Mouse (Mus musculus): ENCODE data around the gene Sart1.
A peak's percentile ranks its signal among the peaks of the same experiment; 100 is the strongest.

Gene Sart1

GRCm38 (mm10) chr19:5388588-5389242 is at the start of gene Sart1:
Gene Sart1, minus strand, starts transcription at chr19:5388703.
- DNase-seq (ENCODE audit: low spot score): peak; percentile 78

- DNase-seq (ENCODE audit: low spot score): no peak
Measured at GRCm38 (mm10) chr19:5433951-5434350, 45.4 kb upstream of the Sart1 start.

DNA sequence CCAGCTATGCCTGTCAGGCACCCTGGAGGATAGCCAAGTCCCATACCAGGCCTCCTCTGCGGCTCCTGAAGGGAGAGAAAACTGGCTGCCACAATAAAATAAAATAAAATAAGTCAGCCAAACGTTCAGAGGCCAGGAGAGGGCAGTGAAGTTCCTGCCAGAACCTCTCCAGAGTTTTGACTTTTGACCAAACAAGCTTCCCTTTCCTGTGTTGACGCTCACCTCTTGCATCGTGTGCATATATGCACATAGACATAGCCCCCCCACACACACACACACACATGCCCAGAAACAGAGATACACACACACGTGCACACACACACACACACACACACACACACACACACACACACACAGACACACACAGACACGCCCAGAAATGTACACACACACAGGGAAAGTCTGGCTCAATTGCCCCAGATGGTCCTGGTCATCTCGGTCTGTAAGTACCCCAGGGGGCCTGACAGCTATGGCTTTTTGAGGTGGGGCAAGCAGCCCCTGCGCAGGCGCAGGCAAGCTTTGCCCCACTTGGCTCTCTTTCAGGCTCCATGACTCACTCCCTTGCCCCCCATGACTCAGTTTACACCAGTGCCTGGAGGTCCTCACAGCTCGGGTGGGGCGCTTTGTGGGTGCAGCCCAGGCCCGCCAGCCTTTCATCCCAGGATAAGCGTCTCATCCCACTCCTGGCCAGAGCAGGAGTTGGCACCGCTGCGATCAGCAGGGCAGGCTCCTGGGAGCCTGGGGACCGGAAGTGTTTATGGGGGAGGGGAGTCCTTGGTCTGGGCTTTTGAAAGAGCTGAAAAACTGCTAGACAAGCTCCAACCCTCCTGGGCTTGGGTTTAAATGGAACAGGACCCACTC is 44.7 kb upstream of the Sart1 start:
- DNase-seq (ENCODE audit: low spot score): no peak

GRCm38 (mm10) chr19:5431911-5432464 is 43.5 kb upstream of the Sart1 start:
- no peak for DNase-seq (ENCODE audit: low spot score)

- no peak for DNase-seq (ENCODE audit: low spot score)
Measured at GRCm38 (mm10) chr19:5430408-5430807, 41.9 kb upstream of the Sart1 start.

- peak; percentile 49 for DNase-seq (ENCODE audit: low spot score)
Measured at GRCm38 (mm10) chr19:5429806-5430205, 41.3 kb upstream of the Sart1 start.

GRCm38 (mm10) chr19:5429219-5429618 is 40.7 kb upstream of the Sart1 start:
- DNase-seq (ENCODE audit: low spot score): no peak

- no peak for DNase-seq (ENCODE audit: low spot score)
Measured at GRCm38 (mm10) chr19:5428083-5428482, 39.6 kb upstream of the Sart1 start.

GRCm38 (mm10) chr19:5426640-5427290 is 38.3 kb upstream of the Sart1 start:
- DNase-seq (ENCODE audit: low spot score): no peak

DNA sequence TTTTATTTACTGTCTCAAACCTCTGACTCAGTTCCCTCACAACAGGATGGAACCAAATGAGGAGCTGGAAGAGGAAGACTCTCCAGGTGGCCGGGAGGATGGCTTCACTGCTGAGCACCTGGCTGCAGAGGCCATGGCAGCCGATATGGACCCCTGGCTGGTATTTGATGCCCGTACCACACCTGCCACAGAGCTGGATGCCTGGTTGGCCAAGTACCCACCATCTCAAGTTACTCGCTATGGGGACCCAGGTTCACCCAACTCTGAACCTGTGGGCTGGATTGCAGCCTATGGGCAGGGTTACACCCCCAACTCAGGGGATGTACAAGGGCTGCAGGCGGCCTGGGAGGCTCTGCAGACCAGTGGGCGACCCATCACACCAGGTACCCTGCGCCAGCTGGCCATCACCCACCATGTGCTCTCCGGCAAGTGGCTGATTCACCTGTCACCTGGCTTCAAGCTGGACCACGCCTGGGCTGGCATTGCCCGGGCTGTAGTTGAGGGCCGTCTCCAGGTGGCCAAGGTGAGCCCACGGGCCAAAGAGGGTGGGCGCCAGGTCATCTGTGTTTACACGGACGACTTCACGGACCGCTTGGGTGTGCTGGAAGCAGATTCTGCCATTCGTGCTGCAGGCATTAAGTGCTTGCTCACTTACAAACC is 37.5 kb upstream of the Sart1 start:
- DNase-seq (ENCODE audit: low spot score): no peak

DNA sequence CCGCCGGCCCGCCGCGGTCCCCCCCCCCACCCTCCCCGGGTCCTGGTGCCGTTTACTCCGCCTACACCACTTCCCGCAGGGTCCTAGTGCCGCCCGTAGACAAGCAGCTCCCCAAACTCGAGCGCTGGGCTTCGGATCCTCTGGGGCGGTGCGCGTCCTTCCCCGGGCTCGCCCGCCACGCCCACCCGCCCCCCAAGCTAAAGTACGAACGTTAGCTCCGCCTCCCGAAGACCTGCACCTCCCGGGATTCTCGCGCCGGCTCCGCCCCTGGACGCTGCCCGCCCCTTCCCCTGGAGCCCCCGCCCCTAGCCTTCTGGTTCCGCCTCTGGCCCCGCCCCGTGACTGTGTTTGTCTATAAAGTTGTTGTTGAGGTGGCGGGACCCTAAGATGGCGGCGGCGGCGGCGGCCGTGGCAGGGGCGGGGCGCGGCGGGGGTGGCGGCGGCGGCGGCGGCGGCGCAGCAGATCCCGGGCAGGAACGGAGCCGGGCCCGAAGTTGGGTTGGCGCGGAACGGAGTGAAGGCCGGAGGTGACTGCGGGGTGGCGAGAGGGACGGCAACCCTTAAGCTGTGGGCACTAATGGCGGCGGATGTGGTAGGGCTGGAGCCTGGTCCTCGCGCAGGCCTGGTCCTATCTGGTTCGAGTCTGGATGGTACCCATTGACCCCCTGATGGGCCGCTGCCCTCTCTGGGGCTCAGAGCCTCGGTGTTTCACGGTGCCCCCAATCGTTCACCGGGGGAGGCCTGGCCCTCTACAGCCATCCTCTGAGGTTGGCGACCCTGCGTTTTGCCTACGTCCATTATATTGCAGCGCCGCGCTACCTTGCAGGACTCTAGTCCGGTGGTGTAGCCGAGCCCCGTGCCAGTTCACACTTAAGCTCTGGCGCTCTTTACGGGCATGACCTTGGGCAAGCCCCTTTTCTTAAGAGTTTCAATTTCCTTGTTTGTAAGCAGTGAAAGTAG is 36.6 kb upstream of the Sart1 start, which contains the start of the genes Drap1 and AI837181:
TSS of gene Drap1 (minus strand) at position 198 of the 960 bp plus-strand sequence.
TSS of gene AI837181 (plus strand) at position 363 of the 960 bp plus-strand sequence.
- peak; percentile 85 for DNase-seq (ENCODE audit: low spot score)

DNA sequence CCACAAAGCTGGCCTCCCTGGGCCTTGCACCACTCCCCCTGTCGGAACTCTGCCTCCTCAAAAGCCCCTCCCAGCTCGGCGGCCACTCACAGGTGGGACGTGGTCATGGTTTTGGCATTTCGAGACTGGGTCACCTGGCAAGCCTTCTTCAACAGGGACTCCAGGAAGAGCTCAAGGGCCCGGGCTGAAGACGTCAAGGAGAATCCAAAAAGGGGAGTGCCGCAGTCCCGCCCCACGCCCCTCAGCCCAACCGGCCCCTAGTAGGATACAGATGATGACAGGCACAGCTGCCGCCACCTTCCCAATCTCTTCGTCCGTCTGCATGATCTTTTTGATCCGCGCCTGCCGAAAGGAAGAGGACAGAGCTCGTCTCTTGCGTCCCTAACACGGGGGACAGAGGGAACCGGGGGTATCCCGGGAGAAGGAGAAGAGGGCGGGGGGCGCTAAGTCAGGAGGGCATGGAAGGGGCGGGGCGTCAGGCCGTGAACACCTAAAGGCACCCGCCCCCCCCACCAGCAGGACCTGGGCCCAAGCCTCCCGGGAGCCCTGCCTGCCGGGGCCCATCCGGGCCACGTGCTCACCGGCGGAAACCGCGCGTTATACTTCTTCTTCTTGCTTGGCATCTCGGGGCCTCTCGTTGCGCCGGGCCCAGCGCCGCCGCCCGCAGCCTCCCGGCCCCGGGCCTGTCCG is 35.7 kb upstream of the Sart1 start:
- peak; percentile 43 for DNase-seq (ENCODE audit: low spot score)

DNA sequence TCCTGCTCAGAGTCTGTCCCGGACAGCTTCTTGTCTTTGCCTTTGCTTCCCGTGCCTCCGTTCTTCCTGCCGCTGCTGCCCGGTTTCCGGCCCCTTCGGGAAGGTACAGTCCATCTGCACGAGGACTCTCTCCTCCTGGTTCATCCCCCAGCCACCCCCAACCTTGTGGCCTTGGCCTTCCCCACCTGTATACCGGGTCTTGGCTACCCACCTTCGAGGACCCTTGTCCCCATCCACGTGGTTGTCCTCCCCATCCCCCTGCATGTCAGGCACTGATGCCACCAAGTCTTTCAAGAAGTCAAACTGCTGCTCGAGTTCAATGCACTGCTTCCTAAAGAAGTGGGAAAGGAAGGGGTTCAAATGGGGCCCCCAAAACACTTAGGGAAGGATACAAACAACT is 35.1 kb upstream of the Sart1 start:
- DNase-seq (ENCODE audit: low spot score): no peak

DNA sequence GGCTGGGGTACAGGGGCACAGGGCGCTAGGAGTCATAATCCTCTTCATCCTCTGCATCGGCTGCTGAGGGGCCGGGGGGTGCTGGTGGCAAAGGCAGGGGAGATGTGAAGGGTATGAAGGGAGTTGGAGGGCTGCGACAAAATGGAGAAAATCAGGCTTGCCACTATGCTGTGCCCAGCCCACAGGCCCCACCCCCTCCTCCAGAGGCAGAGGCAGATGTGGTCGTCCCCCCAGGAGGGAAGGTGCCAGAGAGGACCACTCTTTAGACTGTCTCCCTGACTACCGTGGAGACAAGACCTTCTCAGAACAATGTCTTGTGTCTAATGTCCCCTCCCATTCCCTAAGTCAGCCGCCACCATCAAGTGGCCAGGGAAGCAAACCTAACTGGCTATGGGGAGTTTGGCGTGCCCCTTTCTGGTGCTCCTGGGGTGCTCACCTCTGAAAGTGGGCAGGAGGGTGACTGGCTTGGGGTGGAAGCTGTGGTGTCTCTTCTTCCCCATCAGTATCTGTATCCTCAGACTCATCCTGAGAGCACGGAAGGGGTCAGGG is 34.5 kb upstream of the Sart1 start:
- no peak for DNase-seq (ENCODE audit: low spot score)

DNA sequence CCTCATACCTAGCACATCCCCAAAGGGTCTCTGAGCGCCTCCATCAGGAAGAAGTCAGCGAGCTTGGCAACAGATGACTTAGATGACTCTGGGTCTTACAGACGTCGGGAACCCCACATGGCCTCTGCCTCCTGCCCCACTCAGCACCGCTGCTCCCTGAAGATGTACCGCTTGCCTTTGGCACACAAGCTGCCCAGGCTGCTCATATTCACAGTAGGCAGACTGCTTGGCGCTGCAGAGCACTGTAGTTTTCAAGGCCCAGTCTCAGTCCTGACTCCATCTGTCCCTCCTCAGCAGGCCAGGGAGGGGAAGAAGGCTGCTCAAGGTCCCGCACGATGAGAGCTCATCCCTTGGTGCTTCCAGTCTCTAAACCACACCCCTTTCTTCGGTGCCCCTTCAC is 33.8 kb upstream of the Sart1 start:
- DNase-seq (ENCODE audit: low spot score): no peak

DNA sequence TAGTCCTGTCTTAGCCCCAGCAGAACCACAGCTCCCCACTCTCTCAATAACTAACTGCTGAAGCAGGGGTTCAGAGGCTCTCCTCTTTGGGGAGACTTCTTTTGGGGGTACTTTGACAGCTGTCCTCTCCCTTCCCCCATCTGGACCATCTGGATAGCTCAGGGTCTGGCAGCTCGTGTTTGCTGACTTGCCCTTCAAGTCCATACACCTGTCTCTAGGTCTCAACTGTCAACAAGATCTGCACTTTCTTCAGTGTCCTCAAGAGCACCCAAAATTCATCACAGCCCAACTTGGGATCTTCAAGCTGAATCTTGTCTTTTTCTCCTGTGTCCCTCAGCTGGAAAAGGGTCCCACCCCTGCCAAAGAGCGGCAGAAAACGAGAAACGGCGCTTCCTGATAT is 33.3 kb upstream of the Sart1 start:
- no peak for DNase-seq (ENCODE audit: low spot score)

- no peak for DNase-seq (ENCODE audit: low spot score)
Measured at GRCm38 (mm10) chr19:5420579-5420978, 32.1 kb upstream of the Sart1 start.

DNA sequence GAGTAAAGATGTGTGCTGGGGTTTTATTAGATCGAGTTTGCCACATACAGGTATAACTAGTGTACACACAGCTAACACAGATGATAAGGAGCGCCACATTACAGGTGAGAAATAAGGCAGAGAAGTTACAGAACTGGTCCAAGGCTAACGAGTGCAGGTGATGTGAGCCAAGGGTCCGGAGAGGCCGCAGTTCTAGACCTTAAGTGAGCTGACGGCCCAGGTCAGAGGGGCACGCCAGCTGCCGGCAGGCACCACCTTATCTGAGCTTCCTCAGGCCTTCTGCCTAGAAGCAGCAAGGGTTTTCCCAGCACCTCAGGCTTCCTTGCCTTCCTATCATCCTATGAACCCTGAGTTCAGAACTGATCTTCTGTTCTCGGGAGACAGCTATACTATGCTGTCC is 31.1 kb upstream of the Sart1 start:
- DNase-seq (ENCODE audit: low spot score): no peak

- no peak for DNase-seq (ENCODE audit: low spot score)
Measured at GRCm38 (mm10) chr19:5418750-5419466, 30.4 kb upstream of the Sart1 start.
